Mouse (Mus musculus) neural tube, embryonic 14.5 days (tissue): ENCODE data around the gene Pomt1. TPM values are rescaled to one million over a fixed set of nuclear protein-coding genes. Genes with fewer than 3 reads are reported as not detected.

Experiments
- ATAC-seq: fragments of 200-750 bp; cut with Nextera tagmentation; 2 replicates; pipeline ENCODE4 v1.8.0; 2017; ENCODE audit warnings: low read depth, mild to moderate bottlenecking, moderate TSS enrichment, moderate library complexity
- H3K27ac ChIP-seq: fragments of 300-500 bp; sonication (generic); 2 replicates; pipeline ENCODE4 v1.5.1; 2014; ENCODE audit warnings: low read depth, mild to moderate bottlenecking, control low read depth, low read length, moderate library complexity, mixed read lengths
- H3K27me3 ChIP-seq: fragments of 300-500 bp; sonication (generic); 2 replicates; pipeline ENCODE4 v1.6.1; 2014; ENCODE audit warnings: low read length; ENCODE audit not compliant: control insufficient read depth, insufficient read depth
- H3K36me3 ChIP-seq: fragments of 300-500 bp; sonication (generic); 2 replicates; pipeline ENCODE4 v1.6.1; 2014; ENCODE audit warnings: low read length, mixed read lengths; ENCODE audit not compliant: control insufficient read depth, insufficient read depth
- H3K4me1 ChIP-seq: fragments of 300-500 bp; sonication (generic); 2 replicates; pipeline ENCODE4 v1.6.1; 2014; ENCODE audit warnings: low read length; ENCODE audit not compliant: control insufficient read depth, insufficient read depth
- H3K4me2 ChIP-seq: fragments of 300-500 bp; sonication (generic); 2 replicates; pipeline ENCODE4 v1.6.1; 2014; ENCODE audit warnings: mild to moderate bottlenecking, low read depth, low read length, control low read depth
- H3K4me3 ChIP-seq: fragments of 300-500 bp; sonication (generic); 2 replicates; pipeline ENCODE4 v1.5.1; 2014; ENCODE audit warnings: low read depth, low read length, control low read depth, mixed read lengths
- H3K9ac ChIP-seq: fragments of 300-500 bp; sonication (generic); replicated peaks from 2 replicates; pipeline ENCODE4 v1.6.1; 2014; ENCODE audit warnings: low read depth, mild to moderate bottlenecking, control low read depth, low read length, mixed read lengths
- H3K9me3 ChIP-seq: fragments of 300-500 bp; sonication (generic); 2 replicates; pipeline ENCODE4 v1.6.1; 2016; ENCODE audit warnings: low read length; ENCODE audit not compliant: control insufficient read depth
- WGBS: fragments of 180-500 bp; shearing (Covaris S2); extraction: QIAGEN DNeasy Blood & Tissue Kit; methylation state at CpG from one replicate; pipeline ENCODE4 v1.1.7; 2014; 5-methylcytosine and 5-hydroxymethylcytosine counted together
- polyA plus RNA-seq: library from polyadenylated mRNA; unstranded; fragments of >200 nt; fragmentation: Nextera tagmentation; extraction: Ambion mirVana; gene quantifications from 2 replicates; pipeline ENCODE4 v1.2.1, GENCODE M21; 2014

Gene Pomt1
- polyA plus RNA-seq, 1 experiment from 2014 or later, result 30.4 TPM

GRCm38 (mm10) chr2:32237571-32237970, 1.2 kb downstream of the Pomt1 start:
- Histone ChIP-seq H3K4me1 (peaks cover 20% of the 10 kb centered on the region), H3K4me3 (peak overlapping the region; percentile 47), H3K27ac (no peak overlapping the region), H3K27me3 (no peaks in the 10 kb centered on the region), H3K36me3 (peaks cover 15% of the 10 kb centered on the region), H3K4me2 (peak overlapping the region; percentile 90), H3K9me3 (no peaks in the 10 kb centered on the region), H3K9ac (no peak overlapping the region; the same call in 1 of the 2 replicates)
- 44% methylated on average over 4 of the region's 4 CpGs for WGBS
- ATAC-seq, result no peak

- H3K27ac ChIP-seq, result no peak overlapping the region
- H3K9ac ChIP-seq, result no peak overlapping the region
- WGBS, result 92% methylated on average over 9 of the region's 9 CpGs
- no peaks in the 10 kb centered on the region for H3K9me3 ChIP-seq
- no peak for ATAC-seq
- no peaks in the 10 kb centered on the region for H3K27me3 ChIP-seq
- peaks cover 4% of the 10 kb centered on the region; the same call in 1 of the 2 replicates for H3K36me3 ChIP-seq
- peaks cover 20% of the 10 kb centered on the region for H3K4me1 ChIP-seq
- no peak overlapping the region for H3K4me2 ChIP-seq
- H3K4me3 ChIP-seq, result no peak overlapping the region
Measured at GRCm38 (mm10) chr2:32238708-32239435, 2.5 kb downstream of the Pomt1 start.

- H3K27ac ChIP-seq, result no peak overlapping the region
- H3K36me3 ChIP-seq, result peaks cover 11% of the 10 kb centered on the region
- H3K9me3 ChIP-seq, result no peaks in the 10 kb centered on the region
- ATAC-seq, result no peak
- H3K27me3 ChIP-seq, result no peaks in the 10 kb centered on the region
- H3K9ac ChIP-seq, result no peak overlapping the region
- H3K4me2 ChIP-seq, result no peak overlapping the region
- 77% methylated on average over 5 of the region's 5 CpGs for WGBS
- H3K4me3 ChIP-seq, result no peak overlapping the region
- H3K4me1 ChIP-seq, result peaks cover 7% of the 10 kb centered on the region; the same call in 1 of the 2 replicates
Measured at GRCm38 (mm10) chr2:32240591-32240990, 4.2 kb downstream of the Pomt1 start.

GRCm38 (mm10) chr2:32242986-32243385, 6.6 kb downstream of the Pomt1 start:
- ATAC-seq, result no peak
- H3K27ac ChIP-seq, result no peak overlapping the region
- H3K4me3 ChIP-seq, result no peak overlapping the region
- H3K27me3 ChIP-seq, result no peaks in the 10 kb centered on the region
- WGBS, result 90% methylated on average over 4 of the region's 4 CpGs
- no peaks in the 10 kb centered on the region for H3K9me3 ChIP-seq
- peaks cover 24% of the 10 kb centered on the region for H3K36me3 ChIP-seq
- H3K4me1 ChIP-seq, result 0 out of 2 replicates have a peak, but pooled peaks cover under 1% of the 10 kb centered on the region
- H3K9ac ChIP-seq, result no peak overlapping the region
- no peak overlapping the region for H3K4me2 ChIP-seq

GRCm38 (mm10) chr2:32246741-32247140, 10.4 kb downstream of the Pomt1 start:
- Histone ChIP-seq H3K9me3 (no peaks in the 10 kb centered on the region), H3K27me3 (no peaks in the 10 kb centered on the region), H3K27ac (no peak overlapping the region), H3K4me3 (no peak overlapping the region), H3K9ac (no peak overlapping the region), H3K4me2 (no peak overlapping the region), H3K36me3 (peaks cover 41% of the 10 kb centered on the region), H3K4me1 (no peaks in the 10 kb centered on the region)
- WGBS, result 89% methylated on average over 4 of the region's 4 CpGs
- ATAC-seq, result no peak

- H3K4me3 ChIP-seq, result no peak overlapping the region
- WGBS, result 84% methylated on average over 10 of the region's 10 CpGs
- no peaks in the 10 kb centered on the region for H3K4me1 ChIP-seq
- no peak overlapping the region for H3K27ac ChIP-seq
- H3K9me3 ChIP-seq, result no peaks in the 10 kb centered on the region
- H3K36me3 ChIP-seq, result peaks cover 51% of the 10 kb centered on the region
- no peak for ATAC-seq
- H3K27me3 ChIP-seq, result no peaks in the 10 kb centered on the region
- no peak overlapping the region for H3K9ac ChIP-seq
- no peak overlapping the region for H3K4me2 ChIP-seq
Measured at GRCm38 (mm10) chr2:32248377-32249361, 12.3 kb downstream of the Pomt1 start.

GRCm38 (mm10) chr2:32251791-32252527, 15.6 kb downstream of the Pomt1 start:
- H3K36me3 ChIP-seq, result peaks cover 49% of the 10 kb centered on the region
- H3K4me2 ChIP-seq, result no peak overlapping the region
- no peak overlapping the region for H3K4me3 ChIP-seq
- WGBS, result 93% methylated on average over 12 of the region's 12 CpGs
- H3K9me3 ChIP-seq, result no peaks in the 10 kb centered on the region
- no peaks in the 10 kb centered on the region for H3K27me3 ChIP-seq
- H3K27ac ChIP-seq, result no peak overlapping the region
- H3K4me1 ChIP-seq, result no peaks in the 10 kb centered on the region
- no peak overlapping the region for H3K9ac ChIP-seq
- ATAC-seq, result no peak

- no peak overlapping the region for H3K4me3 ChIP-seq
- H3K9ac ChIP-seq, result no peak overlapping the region
- no peaks in the 10 kb centered on the region for H3K27me3 ChIP-seq
- no peak overlapping the region for H3K27ac ChIP-seq
- H3K36me3 ChIP-seq, result peaks cover 52% of the 10 kb centered on the region
- H3K9me3 ChIP-seq, result no peaks in the 10 kb centered on the region
- H3K4me2 ChIP-seq, result no peak overlapping the region
- no peak for ATAC-seq
- 94% methylated on average over 5 of the region's 5 CpGs for WGBS
- no peaks in the 10 kb centered on the region for H3K4me1 ChIP-seq
Measured at GRCm38 (mm10) chr2:32252658-32253057, 16.3 kb downstream of the Pomt1 start.
